Mouse (Mus musculus): Measurements from ENCODE around the gene Agr3. TPM values are rescaled to one million over a fixed set of nuclear protein-coding genes. Genes with fewer than 3 reads are reported as not detected.

The Agr3 gene
- polyA plus RNA-seq, 1 experiment from 2014 or later, result 5.9 TPM

GRCm38 (mm10) chr12:35984743-35985142 lies 59.3 kb downstream of the Agr3 start:
- WGBS, result 79% methylated on average over 5 of the region's 5 CpGs
- Histone ChIP-seq H3K9me3 (replicated peaks) (no peaks in the 10 kb centered on the region), H3K4me3 (replicated peaks) (no peak overlapping the region), H3K4me1 (0 out of 2 replicates have a peak, but pooled peaks cover 4% of the 10 kb centered on the region), H3K27ac (replicated peaks) (no peak overlapping the region), H3K9ac (no peak overlapping the region), H3K36me3 (no peaks in the 10 kb centered on the region), H3K27me3 (no peaks in the 10 kb centered on the region), H3K4me2 (replicated peaks) (no peak overlapping the region)
- no peak for ATAC-seq (ENCODE audit: insufficient number of reproducible peaks, low FRiP score, low TSS enrichment, low read depth)

GRCm38 (mm10) chr12:35992711-35993110 lies 67.3 kb downstream of the Agr3 start, which contains the start of gene Agr2:
TSS of gene Agr2 (plus strand) at chr12:35992907.
- Histone ChIP-seq H3K36me3 (no peaks in the 10 kb centered on the region), H3K4me3 (replicated peaks) (no peak within 1 kb of the TSS), H3K27me3 (no peaks in the 10 kb centered on the region), H3K9me3 (replicated peaks) (no peaks in the 10 kb centered on the region), H3K4me2 (replicated peaks) (no peak within 1 kb of the TSS), H3K27ac (replicated peaks) (no peak within 1 kb of the TSS), H3K4me1 (no peaks in the 10 kb centered on the region), H3K9ac (no peak within 1 kb of the TSS)
- peak; percentile 54; the same call in 1 of the 2 replicates for ATAC-seq (ENCODE audit: insufficient number of reproducible peaks, low FRiP score, low TSS enrichment, low read depth)
- WGBS, result 55% methylated on average over 9 of the region's 9 CpGs

- no peaks in the 10 kb centered on the region for H3K9me3 ChIP-seq (replicated peaks)
- H3K4me1 ChIP-seq, result no peaks in the 10 kb centered on the region
- H3K4me3 ChIP-seq (replicated peaks), result no peak overlapping the region
- no peak overlapping the region for H3K4me2 ChIP-seq (replicated peaks)
- no peaks in the 10 kb centered on the region for H3K27me3 ChIP-seq
- 77% methylated on average over 3 of the region's 3 CpGs for WGBS
- H3K27ac ChIP-seq (replicated peaks), result no peak overlapping the region
- H3K36me3 ChIP-seq, result no peaks in the 10 kb centered on the region
- no peak overlapping the region for H3K9ac ChIP-seq
- ATAC-seq (ENCODE audit: insufficient number of reproducible peaks, low FRiP score, low TSS enrichment, low read depth), result no peak
These were observed 68.2 kb downstream of the Agr3 start for GRCm38 (mm10) chr12:35993583-35993982.

- Histone ChIP-seq H3K9me3 (replicated peaks) (no peaks in the 10 kb centered on the region), H3K4me1 (no peaks in the 10 kb centered on the region), H3K27ac (replicated peaks) (no peak overlapping the region), H3K9ac (no peak overlapping the region), H3K4me2 (replicated peaks) (no peak overlapping the region), H3K4me3 (replicated peaks) (no peak overlapping the region), H3K36me3 (no peaks in the 10 kb centered on the region), H3K27me3 (no peaks in the 10 kb centered on the region)
- no peak for ATAC-seq (ENCODE audit: insufficient number of reproducible peaks, low FRiP score, low TSS enrichment, low read depth)
These were observed 68.7 kb downstream of the Agr3 start for GRCm38 (mm10) chr12:35994098-35994497.

- no peak for ATAC-seq (ENCODE audit: insufficient number of reproducible peaks, low FRiP score, low TSS enrichment, low read depth)
- H3K9ac ChIP-seq, result no peak overlapping the region
- no peak overlapping the region for H3K4me2 ChIP-seq (replicated peaks)
- no peaks in the 10 kb centered on the region for H3K27me3 ChIP-seq
- no peaks in the 10 kb centered on the region for H3K36me3 ChIP-seq
- WGBS, result 29% methylated on average over 5 of the region's 5 CpGs
- no peaks in the 10 kb centered on the region for H3K4me1 ChIP-seq
- no peak overlapping the region for H3K27ac ChIP-seq (replicated peaks)
- H3K4me3 ChIP-seq (replicated peaks), result no peak overlapping the region
- no peaks in the 10 kb centered on the region for H3K9me3 ChIP-seq (replicated peaks)
These were observed 70.4 kb downstream of the Agr3 start for GRCm38 (mm10) chr12:35995799-35996198.

Other genes with a start within 250 kb of the Agr3 start
- gene Agr2, start 67.3 kb downstream of the Agr3 start, polyA plus RNA-seq (2015; fragmentation: Nextera tagmentation; extraction: Ambion mirVana), result 8.9 and 13.8 TPM in 2 replicates
- gene Tspan13, start 116.9 kb downstream of the Agr3 start, polyA plus RNA-seq (2015; fragmentation: Nextera tagmentation; extraction: Ambion mirVana), result 55.7 and 66.5 TPM in 2 replicates
- gene Ankmy2, start 231.5 kb downstream of the Agr3 start, polyA plus RNA-seq (2015; fragmentation: Nextera tagmentation; extraction: Ambion mirVana), result 34.8 and 35.4 TPM in 2 replicates
- 164 and 177 TPM in 2 replicates for gene Bzw2, start 232.5 kb downstream of the Agr3 start, polyA plus RNA-seq (2015; fragmentation: Nextera tagmentation; extraction: Ambion mirVana)

All from embryonic facial prominence, embryonic 15.5 days (tissue).